Mouse (Mus musculus): ENCODE measurements around the gene Ifnk. TPM values are rescaled to one million over a fixed set of nuclear protein-coding genes. Genes with fewer than 3 reads are reported as not detected.

The Ifnk gene
- total RNA-seq (2012; rRNA removed), result not detected in 2 replicates
- total RNA-seq (2014; rRNA removed), result not detected in 2 replicates
- polyA plus RNA-seq (2012; ENCODE audit: insufficient read length, low read depth), result not detected in 2 replicates

DNA sequence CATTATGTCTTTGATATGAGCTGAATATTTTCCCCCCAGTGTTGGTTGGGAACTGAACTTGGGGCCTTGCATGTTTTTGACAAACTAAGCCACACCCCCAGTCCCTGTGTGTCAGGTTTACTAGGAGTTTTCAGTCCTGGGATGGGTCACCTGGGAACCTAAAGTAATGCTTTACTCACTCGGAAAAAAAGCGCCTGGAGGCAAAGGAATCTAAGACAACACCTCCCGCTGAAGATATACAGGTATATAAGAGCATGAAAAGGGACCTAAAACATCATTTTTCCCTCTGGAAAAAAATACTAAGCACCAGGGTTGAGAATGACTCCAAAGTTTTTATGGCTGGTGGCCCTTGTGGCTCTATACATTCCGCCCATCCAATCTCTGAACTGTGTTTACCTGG lies at the start of gene Ifnk:
Gene Ifnk, plus strand, starts transcription at position 301 of the 400 bp plus-strand sequence.
- dilution Hi-C loops (cut with MboI; ENCODE audit: extremely low pct_ligation_motif_present, extremely low pct_unique_long_range_greater_than_20kb, low sequenced_read_pairs), result no loop called here
- peaks cover 0 to 12% of the 10 kb centered on the region in 2 experiments for H3K36me3 ChIP-seq (replicated peaks in 1 of 2; ENCODE audit: control insufficient read depth in 1 of 2, insufficient read depth in 1 of 2, low read length in 1 of 2)

DNA sequence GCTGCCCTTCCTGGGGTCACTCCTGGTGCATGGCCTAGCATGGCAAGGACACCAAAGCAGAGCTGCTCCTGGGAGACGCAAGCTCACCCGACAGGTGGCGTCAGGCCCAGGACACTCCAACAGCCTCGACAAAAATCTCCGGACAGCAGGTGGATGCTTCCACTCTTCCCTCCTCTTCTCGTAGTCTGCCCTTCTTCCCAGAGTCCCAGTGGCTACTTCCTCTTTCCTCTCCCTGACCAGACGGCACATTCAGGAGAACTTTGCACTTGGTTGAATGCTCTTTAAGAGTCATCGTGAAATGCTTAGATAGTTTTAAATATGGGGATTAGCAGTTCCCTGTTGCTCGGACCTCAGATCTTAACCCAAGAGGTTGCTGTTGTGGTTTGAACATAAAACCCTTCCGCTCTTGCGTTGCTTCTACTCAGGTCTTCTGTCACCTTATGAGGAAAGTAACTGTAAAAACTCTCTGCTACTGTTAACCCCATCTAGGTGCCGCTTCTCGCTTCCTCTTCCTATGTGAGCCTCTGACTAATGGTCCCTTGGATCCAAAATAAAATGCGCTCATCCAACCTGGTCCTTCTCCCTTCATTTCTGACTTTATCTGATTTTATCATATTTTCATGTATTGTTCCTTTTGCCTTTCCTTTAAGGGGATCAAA lies 46.6 kb upstream of the Ifnk start:
- dilution Hi-C loops (cut with MboI; ENCODE audit: extremely low pct_ligation_motif_present, extremely low pct_unique_long_range_greater_than_20kb, low sequenced_read_pairs) (no loop called here), in situ Hi-C loops (cut with MboI; ENCODE audit: low pct_ligation_motif_present, low pct_unique_long_range_greater_than_20kb, low sequenced_read_pairs) (no loop called here)
- DNase-seq (ENCODE audit: extremely low read depth), result no peak
- TF ChIP-seq UBTF (IDR thresholded peaks at IDR 0.05; ENCODE audit: low read depth, low read length) (no peak), MYC (IDR thresholded peaks at IDR 0.05; ENCODE audit: low read depth, low read length) (no peak), MAFK (IDR thresholded peaks at IDR 0.05; ENCODE audit: insufficient replicate concordance, low read length) (no peak), MAZ (IDR thresholded peaks at IDR 0.05; ENCODE audit: low read depth, low read length) (no peak), MAX (IDR thresholded peaks at IDR 0.05; ENCODE audit: low read length) (no peak), ZKSCAN1 (IDR thresholded peaks at IDR 0.05; ENCODE audit: borderline replicate concordance, low read depth, low read length) (no peak), BHLHE40 (IDR thresholded peaks at IDR 0.05; ENCODE audit: low read depth, low read length) (no peak), HCFC1 (IDR thresholded peaks at IDR 0.05; ENCODE audit: low read depth, low read length) (no peak), ZNF384 (IDR thresholded peaks at IDR 0.05; ENCODE audit: low read depth, low read length) (no peak), TBP (conservative IDR thresholded peaks at IDR 0.05; ENCODE audit: low read depth, low read length) (no peak)
- Histone ChIP-seq H3K9me3 (replicated peaks; ENCODE audit: low read length) (peaks cover 4% of the 10 kb centered on the region), H3K9ac (ENCODE audit: insufficient read depth, low read depth) (no peak overlapping the region), H3K4me1 (ENCODE audit: control insufficient read depth in 1 of 2, insufficient read depth in 2 of 2) (peaks cover 3 to 33% of the 10 kb centered on the region in 2 experiments), H3K4me3 (replicated peaks in 1 of 3; ENCODE audit: low read depth in 2 of 3, low read length in 2 of 3, poor library complexity in 1 of 3) (no peak overlapping the region), H3K4me2 (ENCODE audit: insufficient read depth, low read depth, poor library complexity, severe bottlenecking) (no peak overlapping the region), H3K27ac (ENCODE audit: insufficient read depth, low read depth) (no peak overlapping the region), H3K79me2 (replicated peaks; ENCODE audit: control insufficient read depth, extremely low read depth, insufficient read depth, poor library complexity, severe bottlenecking) (0 out of 2 replicates have a peak, but pooled peaks cover 4% of the 10 kb centered on the region), H3K27me3 (replicated peaks) (no peaks in the 10 kb centered on the region), H3K36me3 (replicated peaks in 1 of 2; ENCODE audit: control insufficient read depth in 1 of 2, insufficient read depth in 1 of 2, low read length in 1 of 2) (peaks cover 0 to 36% of the 10 kb centered on the region in 2 experiments)

More for the DNA sequence above, at the start of gene Ifnk:
- in situ Hi-C loops (cut with MboI; ENCODE audit: low pct_ligation_motif_present, low pct_unique_long_range_greater_than_20kb, low sequenced_read_pairs), result loop anchor here (10.0 kb wide), 1 partner anchor 167 kb away; no protein-coding TSS in a partner anchor
- Histone ChIP-seq H3K4me3 (replicated peaks in 1 of 3; ENCODE audit: low read depth in 2 of 3, low read length in 2 of 3, poor library complexity in 1 of 3) (no peak within 1 kb of the TSS), H3K79me2 (replicated peaks; ENCODE audit: control insufficient read depth, extremely low read depth, insufficient read depth, poor library complexity, severe bottlenecking) (peaks cover 11% of the 10 kb centered on the region), H3K27ac (ENCODE audit: insufficient read depth, low read depth) (no peak within 1 kb of the TSS), H3K4me2 (ENCODE audit: insufficient read depth, low read depth, poor library complexity, severe bottlenecking) (no peak within 1 kb of the TSS), H3K27me3 (replicated peaks) (no peaks in the 10 kb centered on the region), H3K9me3 (replicated peaks; ENCODE audit: low read length) (no peaks in the 10 kb centered on the region), H3K9ac (ENCODE audit: insufficient read depth, low read depth) (no peak within 1 kb of the TSS), H3K4me1 (ENCODE audit: control insufficient read depth in 1 of 2, insufficient read depth in 2 of 2) (peaks cover 5 to 28% of the 10 kb centered on the region in 2 experiments)
- no peak for DNase-seq (ENCODE audit: extremely low read depth)
- TF ChIP-seq MAZ (IDR thresholded peaks at IDR 0.05; ENCODE audit: low read depth, low read length) (no peak), MAX (IDR thresholded peaks at IDR 0.05; ENCODE audit: low read length) (no peak), RAD21 (IDR thresholded peaks at IDR 0.05; ENCODE audit: low read depth, low read length) (no peak), CHD1 (IDR thresholded peaks at IDR 0.05; ENCODE audit: low read depth, low read length) (no peak), USF2 (conservative IDR thresholded peaks at IDR 0.05; ENCODE audit: low read depth, low read length) (no peak), CTCF (conservative IDR thresholded peaks at IDR 0.05 in 1 of 2, IDR thresholded peaks at IDR 0.05 in 1 of 2; ENCODE audit: low read depth in 2 of 2, low read length in 2 of 2) (no peak), ETS1 (conservative IDR thresholded peaks at IDR 0.05; ENCODE audit: low read depth, low read length) (no peak), RCOR1 (conservative IDR thresholded peaks at IDR 0.05; ENCODE audit: low read depth, low read length) (no peak), ZKSCAN1 (IDR thresholded peaks at IDR 0.05; ENCODE audit: borderline replicate concordance, low read depth, low read length) (no peak), ZMIZ1 (IDR thresholded peaks at IDR 0.05; ENCODE audit: low read depth, low read length) (no peak), TCF12 (IDR thresholded peaks at IDR 0.05; ENCODE audit: low read depth, low read length) (no peak), NRF1 (IDR thresholded peaks at IDR 0.05; ENCODE audit: low read depth, low read length) (no peak), GABPA (IDR thresholded peaks at IDR 0.05; ENCODE audit: insufficient replicate concordance, low read depth, low read length) (no peak), EP300 (IDR thresholded peaks at IDR 0.05; ENCODE audit: low read length) (no peak), MAFK (IDR thresholded peaks at IDR 0.05; ENCODE audit: insufficient replicate concordance, low read length) (no peak), MXI1 (IDR thresholded peaks at IDR 0.05; ENCODE audit: low read depth, low read length) (no peak)

Data from CH12.LX (cell line).